Mouse (Mus musculus) cerebellum, adult 18-20 months (tissue): ENCODE results near the gene Tuft1.
A peak's percentile ranks its signal among the peaks of the same experiment; 100 is the strongest.

Experiments used
- DNase-seq, 2 experiments: peaks; one replicate each; pipeline ENCODE4 v3.0.0; 2021

Tuft1 gene

DNA sequence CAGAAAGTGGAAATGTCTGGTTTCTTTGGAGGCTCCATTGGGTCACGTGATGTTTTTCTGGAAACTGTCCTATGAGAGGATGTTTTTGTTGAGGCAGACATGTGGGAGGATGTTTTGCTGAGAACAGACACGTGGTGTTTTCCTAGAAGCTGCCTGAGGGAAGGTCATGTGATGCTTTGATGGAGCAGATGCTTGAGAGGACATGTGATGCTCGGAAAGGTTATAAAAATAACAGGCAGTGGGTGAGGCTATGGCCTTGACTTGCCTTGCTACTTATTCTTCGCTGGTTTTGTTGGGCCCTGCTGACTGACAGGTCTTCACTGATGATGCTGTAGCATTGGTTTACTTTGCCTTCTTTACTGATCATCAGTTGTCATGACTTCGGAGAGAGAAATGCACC is 67.6 kb downstream of the Tuft1 start:
- DNase-seq = no peak

DNA sequence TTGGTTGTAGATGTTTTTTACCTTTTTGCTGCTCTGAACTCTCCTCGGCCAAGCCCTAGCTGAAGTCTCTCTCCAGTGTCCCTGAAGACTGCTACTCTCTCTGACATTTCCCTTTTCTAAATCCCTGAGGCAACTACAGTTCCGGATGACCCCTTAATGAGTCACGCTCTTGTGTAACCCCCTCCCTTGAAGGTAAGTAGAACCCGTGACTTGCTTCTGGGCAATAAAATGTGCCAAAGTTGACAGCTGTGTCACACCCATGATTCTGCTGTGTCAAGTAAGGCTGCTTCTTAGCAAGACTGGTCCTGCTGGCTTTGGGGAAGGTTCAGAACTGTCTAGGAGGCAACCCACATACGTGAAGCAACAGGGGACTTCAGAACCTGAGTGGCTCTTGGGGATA is 70.7 kb downstream of the Tuft1 start:
- no peak for DNase-seq

DNA sequence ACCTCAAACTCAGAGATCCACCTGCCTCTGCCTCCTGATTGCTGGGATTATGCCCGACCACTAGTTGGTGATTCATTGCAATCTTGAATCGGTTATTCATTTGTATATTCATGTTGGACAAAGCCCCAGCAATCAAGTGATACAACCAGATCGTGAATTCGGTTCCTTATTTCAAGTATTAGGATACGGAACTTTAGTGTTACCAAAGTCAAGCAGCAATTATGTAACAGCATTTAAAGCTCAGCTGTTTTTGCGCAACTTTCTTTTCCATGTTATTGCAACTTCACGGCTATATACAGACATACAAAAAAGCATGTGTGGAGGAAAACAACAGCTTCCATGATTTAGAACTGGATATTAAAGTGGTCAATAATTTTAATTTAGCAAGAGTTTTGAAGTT is 75.7 kb downstream of the Tuft1 start:
- no peak for DNase-seq

DNA sequence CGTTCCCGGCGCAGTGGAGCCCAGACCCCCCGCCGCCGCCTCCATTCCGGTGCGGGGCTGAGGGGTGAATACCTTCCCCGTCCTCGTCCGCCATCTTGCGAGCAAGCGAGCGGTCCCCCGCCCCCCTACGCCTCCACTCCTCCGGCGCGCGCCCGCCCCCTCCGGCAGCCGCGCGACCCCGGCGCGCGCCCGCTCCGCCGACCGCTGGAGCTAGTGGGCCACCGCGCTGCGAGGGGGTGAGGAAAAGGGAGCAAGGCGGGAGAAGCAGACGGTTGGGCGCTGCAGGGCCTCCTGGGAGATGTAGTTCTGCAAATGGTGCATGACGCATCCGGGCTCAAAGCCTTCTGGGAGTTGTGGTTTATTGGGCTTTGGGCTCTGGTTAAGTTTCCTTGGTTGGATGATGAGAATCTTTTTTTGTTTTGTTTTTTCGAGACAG is 76.2 kb downstream of the Tuft1 start, which contains the start of gene Snx27:
Gene Snx27, minus strand, starts transcription at position 261 of the 436 bp plus-strand sequence.
- DNase-seq = peak; percentile 86 to 95

DNA sequence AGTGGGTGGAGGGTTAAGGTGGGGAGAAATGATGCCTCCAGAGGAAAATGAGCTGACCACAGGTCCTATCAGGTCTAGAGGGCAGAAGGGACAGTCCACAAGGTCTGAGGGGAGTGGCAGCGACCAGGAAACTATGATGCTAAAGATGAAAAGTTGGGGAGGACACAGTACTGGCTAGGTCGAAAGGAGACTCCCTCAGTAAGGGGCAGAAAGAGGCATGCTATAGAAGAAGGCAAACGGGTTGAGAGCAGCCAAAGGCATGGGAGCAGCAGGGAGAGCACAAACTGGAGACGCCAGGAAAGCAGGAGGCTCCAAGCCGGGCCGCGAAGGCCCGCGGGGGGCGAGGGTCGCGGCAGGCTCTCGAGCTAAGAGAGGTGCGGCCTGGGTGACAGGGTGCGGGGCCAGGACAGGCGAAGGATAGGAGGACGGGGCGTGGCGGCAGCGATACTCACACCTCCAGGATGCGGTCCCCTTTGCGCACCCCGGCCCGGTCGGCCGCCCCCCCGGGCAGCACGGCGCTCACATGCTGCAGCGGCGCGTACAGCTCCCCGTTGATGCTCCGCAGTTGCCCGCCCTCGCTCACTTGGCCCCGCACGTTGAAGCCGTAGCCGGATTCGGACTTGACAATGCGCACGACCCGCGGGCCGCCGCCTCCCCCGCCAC is 76.7 kb downstream of the Tuft1 start:
- DNase-seq = no peak

DNA sequence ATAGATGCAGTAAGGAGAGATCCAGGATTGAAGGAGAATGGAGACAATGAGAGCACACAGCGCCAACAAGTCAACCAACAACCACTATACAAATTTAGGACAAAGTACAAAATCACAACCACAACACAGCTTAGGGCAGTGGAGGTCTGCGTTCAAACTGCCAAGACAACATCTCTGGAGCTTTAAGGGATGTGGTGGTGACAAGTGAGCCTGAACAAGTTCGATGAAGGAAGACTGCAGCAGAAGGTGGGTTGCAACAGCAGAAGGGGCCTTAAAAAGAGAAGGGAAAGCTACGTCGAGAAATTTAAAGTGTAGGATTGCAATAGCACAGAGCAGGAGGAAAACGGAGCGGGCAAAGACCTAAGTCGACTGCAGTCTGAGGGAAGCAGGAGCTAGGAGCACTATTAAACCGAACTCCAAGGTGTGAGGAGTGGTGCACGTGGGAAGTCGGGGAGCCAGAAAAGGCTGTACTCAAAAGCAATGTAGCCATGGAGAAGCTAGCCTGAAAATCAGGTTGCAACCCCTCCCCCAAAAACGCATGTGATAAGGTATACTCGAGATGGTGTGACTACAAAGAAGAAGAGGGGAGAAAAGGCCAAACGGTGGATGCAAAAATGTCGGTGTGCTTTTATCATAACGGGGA is 77.4 kb downstream of the Tuft1 start:
- DNase-seq = peak; percentile 25 to 32

DNA sequence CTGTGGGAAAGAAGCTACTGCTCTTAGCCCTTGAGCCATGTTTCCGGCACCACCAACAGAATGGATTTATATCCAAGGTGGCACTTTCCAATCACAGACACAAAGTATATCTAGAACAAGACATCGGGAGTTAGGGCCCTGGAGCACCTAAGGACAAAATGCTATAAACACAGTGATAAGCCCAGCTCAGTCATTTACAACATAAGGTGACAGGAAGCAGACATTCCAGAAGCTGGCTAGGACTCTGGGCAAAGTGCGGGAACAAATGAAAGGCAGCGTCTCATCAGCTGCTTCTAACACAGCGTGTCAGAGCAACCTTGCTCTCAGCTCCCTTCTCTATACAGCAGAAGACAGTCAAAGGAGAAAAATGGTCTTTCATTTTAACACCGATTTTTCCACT is 84.2 kb downstream of the Tuft1 start:
- no peak for DNase-seq

DNA sequence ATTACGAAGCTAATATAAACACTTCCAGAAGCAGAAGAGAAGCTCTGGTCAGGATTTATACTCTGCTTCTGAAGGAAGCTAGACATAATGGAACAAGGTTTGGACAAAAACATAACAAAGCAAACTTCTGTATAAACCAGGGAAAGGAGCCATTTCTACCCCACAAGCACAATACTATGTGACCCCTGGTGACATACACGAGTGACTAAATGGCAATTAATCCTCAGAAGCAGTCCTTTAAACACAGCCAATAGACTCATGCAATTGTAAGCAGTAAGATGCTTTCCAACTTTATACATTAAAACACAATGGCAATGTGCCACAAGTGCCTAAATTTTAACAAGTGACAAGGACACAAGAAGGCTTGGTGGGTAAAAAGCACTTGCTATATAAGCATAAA is 91.4 kb downstream of the Tuft1 start:
- no peak for DNase-seq

DNA sequence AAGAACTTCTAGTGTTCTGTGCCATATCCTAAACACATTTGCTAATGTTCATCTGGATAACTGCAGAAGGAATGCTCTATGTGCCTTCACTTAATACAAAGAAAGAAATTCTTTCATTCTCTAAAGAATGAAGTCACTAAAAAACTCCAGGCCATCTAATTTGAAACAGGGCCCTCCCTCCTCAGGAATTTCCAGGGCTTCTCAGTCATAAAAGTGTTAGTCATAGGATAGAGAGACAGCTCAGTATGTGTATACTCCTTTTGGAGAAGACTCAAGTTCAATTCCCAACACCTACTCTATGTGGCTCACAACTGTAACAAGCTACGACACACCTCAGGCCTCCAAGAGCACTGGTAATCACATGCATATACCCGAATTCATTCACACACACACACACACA is 93.1 kb downstream of the Tuft1 start:
- DNase-seq = no peak

DNA sequence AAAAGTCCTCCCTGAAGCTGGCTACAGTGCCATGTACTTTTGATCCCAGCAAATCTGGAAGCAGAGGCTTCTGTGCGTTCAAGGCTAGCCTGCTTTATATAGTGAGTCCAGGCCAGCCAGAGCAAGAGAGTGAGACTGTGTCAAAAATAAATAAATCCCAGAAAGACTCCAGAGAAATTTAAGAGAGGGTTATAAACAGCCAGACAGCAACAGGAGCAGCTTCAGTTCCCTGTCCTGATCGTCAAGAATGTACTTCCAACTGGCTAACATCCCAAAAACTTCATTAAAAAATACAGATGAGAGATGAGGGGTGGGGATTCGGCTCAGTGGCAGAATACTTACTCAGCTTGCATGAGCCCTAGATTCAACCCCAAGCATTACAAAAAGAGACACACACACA is 93.5 kb downstream of the Tuft1 start:
- DNase-seq = no peak

DNA sequence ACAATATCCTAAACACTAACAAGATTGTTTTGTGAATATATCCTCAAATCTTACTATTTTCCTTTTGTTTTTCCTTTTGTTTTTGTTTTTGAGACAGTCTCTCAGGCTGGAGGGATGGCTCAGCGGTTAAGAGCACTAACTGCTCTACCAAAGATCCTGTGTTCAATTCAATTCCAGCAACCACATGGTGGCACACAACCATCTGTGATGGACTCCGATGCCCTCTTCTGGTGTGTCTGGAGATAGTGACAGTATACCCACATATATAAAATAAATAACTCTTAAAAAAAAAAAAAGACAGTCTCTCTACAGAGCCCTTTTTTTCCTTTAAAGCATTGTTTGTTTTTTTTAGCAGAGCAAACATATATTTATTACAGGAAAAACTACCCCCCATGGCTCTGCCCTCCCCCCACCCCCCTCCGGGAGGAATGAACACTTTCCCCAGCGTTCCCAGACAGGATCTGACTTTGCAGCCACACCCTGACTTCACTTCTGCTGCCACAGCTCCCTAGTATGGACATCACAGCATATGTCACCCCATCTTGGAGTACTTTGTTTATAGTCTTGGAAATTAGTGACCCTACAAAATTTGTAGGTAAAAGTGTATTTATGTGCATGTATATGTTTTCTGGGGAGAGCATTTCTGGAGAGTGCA is 94.2 kb downstream of the Tuft1 start:
- no peak for DNase-seq

DNA sequence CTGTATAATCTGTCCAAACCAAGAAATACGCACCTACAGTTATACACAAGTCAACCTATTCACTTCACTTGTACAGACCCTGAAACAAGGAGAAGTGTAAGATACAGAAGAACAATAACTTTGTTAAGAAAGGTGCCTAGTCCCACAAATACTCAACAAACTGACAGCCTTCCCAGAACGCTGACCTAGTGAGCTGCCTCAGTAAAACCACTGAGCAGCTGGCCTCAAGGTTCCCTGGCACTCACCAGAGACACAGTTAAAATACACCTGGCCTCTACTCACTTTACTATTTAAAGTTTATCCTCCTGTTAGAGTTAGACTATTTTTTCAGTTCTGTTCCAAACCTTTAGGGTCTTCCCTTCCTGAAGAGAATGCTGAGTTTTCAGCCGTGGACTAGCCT is 95.5 kb downstream of the Tuft1 start:
- no peak for DNase-seq
